Mouse (Mus musculus) layer of hippocampus, postnatal 14 days (tissue): ENCODE data around the gene Rgs7. TPM values are rescaled to one million over a fixed set of nuclear protein-coding genes. Genes with fewer than 3 reads are reported as not detected.

Experiments used
- DNase-seq, 2 experiments: peaks; one replicate each; pipeline ENCODE4 v3.0.0; 2021 to 2022; ENCODE audit warnings: low spot score in 2 of 2, mixed read lengths in 1 of 2
- total RNA-seq, 2 experiments: library from RNA; stranded (reverse); gene quantifications; 2 replicates each; pipeline ENCODE4 v1.2.3; 2021

Rgs7 gene
- total RNA-seq, 2 experiments from 2014 or later: 81.5 to 82.5 TPM

DNA sequence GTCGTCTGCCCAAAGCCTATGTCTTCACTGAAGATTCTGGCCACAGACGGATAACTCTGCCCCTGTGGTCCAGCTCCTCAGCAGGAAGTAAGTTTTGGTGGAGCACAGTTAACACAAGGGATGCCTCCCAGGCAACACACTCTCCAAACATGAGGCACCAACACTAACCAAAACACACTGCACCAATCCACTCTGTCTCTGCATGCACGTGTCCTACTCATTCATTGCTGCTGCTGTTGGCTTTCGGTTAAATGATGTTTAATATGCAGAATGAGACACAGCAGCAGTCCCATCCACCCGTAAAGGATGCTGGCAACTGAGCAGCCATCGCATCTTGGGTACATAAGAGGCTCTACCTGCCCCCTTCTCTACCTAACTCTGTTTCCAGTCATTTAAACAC is 59.2 kb downstream of the Rgs7 start:
- DNase-seq: no peak

GRCm38 (mm10) chr1:175431356-175432053 is 60.8 kb downstream of the Rgs7 start:
- no peak for DNase-seq

DNA sequence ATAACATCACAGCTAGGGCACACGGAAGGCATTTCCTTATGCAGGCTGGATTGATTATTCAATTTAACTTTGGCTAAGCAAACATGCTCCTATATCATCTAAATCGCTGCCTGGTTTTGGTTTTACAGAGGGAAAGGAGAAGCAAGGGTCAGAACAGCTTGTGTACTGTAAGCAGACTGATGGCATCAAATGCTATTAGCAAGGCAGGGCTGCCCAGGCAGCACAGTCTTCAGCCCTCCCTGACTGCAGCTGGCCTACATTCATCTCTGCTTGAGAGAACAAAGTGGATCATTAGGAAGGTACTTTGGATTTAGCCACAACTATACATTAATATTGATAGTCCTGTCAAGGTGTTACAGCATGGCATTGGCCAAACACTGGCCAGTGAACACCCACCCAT is 65.2 kb downstream of the Rgs7 start:
- no peak for DNase-seq

DNA sequence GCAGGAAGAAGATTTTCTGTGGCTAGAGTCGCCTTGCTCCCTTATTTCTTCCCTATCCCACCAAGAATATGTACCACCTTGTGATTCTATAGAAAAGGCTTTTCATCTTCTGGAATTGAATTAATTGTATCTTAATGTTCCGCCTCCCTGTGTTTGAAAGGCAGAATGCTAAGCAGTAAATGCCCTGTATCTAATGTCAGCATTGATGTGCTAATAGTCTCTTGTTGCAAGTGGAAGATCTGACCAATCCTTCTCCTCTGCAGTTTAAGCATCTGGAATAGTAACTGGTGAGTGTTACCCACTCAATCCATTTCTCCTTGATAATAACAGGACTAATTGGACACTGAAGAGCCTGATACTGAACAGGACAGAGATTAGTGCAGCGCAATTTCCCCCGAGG is 65.9 kb downstream of the Rgs7 start:
- no peak for DNase-seq

DNA sequence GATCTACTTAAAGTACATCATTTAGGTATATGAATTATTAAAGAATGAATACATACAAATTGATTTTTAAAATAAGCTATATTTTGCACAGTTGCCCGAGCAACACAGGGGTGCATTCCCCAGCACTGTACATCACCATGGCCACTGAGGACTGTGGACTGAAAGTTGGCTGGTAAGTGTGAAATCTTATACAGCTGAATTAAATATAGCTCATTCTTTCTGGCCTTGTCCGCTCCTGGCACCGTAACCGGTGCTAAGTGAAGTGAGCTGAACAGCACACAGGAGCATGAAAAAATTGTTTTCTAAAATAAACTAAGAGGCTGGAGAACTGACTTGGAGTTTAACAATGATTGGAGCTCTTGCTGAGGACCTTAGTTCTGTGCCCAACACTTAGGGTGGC is 71.4 kb downstream of the Rgs7 start:
- no peak for DNase-seq

DNA sequence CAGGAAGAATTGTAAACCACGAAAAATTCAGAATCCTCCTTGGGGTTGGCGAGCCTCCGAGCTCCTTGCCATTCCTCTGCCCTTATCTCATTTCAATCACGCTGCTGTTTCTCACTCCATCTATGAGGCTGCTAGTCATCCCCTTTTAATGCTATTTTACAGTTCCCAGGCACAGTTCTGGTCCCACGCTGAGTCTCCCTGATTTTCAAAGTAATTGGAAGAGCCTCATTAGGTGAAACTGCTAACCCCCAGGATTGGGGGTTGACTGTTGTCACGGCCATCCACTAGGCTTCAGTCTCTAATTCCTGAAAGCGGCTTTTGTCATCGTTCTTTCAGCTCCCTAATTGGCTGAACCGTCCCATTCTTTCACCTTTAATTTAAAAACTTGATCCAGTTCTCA is 76.6 kb downstream of the Rgs7 start:
- no peak for DNase-seq

DNA sequence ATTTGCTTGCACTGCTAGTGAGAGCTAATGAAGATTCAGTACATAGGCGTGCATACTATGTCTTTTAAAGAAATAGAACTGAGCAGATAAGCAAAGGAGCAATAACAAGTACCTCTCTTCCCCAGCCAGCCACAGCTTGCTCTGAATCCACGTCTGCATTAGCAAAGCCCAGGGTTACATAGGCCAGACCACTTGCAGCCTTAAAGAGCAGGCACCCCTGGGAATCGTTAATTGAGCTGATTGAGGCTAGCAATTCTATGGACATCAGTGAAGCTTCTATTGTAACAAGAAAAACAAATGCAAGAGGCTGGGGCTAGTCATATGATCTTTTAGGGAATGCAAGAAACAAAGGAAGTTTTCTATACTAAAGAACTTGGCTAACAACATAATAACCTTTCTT is 81.9 kb downstream of the Rgs7 start:
- no peak for DNase-seq

DNA sequence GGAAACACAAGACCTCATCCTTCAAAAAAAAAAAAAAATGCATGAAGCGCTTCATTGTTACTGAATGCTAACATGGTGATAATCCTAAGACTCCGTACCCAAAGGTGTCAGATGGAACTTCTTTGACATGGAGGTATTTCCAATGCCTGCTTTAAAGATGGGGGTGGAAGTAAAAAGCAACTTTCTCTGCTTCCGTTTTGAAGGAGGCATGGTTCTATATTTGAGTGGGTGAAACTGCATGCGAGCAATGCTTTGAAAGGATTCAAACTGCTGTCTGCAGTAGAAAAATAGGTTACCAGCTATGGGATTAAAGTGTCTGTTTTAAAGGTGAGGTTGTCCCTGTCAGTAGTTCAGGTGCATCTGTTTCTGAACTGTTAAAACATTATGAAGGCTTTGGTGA is 100.4 kb downstream of the Rgs7 start:
- no peak for DNase-seq

DNA sequence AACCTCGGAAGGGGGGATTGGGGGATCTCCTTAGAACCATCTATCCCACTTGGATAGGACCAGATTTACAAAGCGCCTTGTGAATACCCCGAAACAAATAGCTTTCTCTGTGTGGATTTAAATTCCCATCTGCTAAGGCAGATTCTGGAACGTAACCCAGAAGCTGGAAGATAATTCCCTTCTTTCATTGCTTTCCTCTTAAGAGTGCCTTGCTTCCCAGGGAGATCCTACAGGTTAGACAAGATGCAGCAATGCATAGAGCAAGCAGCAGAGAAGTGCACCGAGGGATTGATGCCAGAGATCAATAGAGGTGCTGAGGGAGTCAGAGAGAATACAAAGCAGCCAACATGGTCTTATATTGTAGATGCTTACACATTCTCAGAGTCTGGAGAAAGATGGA is 103.0 kb downstream of the Rgs7 start:
- DNase-seq: peak in 1 of 2 experiments; percentile 29

GRCm38 (mm10) chr1:175385581-175386235 is 106.6 kb downstream of the Rgs7 start:
- peak; percentile 40 to 42 for DNase-seq

DNA sequence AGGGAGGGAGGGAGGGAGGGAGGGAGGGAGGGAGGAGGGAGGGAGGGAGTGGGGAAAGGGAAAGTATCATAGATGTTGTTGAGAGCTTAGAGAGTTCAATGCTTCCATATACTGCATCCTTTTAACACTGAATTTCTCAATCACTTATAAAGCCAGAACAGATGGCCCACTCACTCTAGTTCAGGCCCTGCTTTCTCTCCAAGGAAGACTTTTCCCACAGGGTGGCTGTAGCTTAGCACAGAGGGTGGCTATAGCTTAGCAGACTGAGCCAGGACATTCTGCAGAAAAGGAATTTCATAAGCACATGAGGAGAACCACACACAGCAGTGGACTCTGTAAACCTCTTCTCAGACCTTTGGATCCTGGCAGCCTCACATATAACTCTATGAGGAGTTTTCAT is 119.7 kb downstream of the Rgs7 start:
- DNase-seq: no peak

DNA sequence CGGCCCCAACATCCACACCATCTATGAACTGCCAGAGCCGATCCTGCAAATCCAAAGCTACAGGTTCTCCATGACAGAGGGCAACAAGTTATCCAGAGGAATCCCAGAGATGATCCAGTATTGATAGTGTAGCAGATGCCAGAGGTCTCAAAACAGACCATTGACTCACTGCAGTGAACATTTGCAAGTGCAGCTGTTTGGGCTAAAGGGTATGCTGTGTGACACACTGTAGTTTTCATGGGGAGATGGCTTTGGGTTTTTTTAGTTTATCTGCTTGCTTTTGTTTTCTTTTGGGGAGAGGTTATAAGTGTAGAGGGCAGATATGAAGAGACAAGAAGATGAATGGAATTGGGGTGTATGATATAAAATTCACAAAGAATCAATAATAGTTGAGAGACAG is 124.2 kb downstream of the Rgs7 start:
- DNase-seq: no peak

- no peak for DNase-seq
Measured at GRCm38 (mm10) chr1:175363606-175364005, 128.7 kb downstream of the Rgs7 start.

- DNase-seq: peak; percentile 32 to 58
Measured at GRCm38 (mm10) chr1:175359411-175360366, 132.6 kb downstream of the Rgs7 start.

DNA sequence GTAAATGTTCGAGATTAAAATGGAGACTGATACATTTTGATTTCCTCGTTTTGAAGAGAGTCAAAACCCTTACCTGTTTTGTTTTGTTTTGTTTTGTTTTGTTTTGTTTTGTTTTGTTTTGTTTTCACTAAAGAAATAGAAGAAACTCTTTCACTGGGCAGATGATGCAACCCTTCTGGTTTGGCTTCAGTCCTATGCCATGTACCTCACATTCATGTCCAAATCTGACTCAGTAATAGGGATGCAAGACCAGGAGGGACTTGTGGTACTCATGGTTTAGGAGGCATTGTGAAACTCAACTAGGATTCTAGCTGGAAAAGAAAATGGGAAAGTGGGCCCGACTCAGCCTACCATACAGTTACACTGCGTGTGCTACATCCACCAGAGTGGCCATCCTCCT is 139.4 kb downstream of the Rgs7 start:
- no peak for DNase-seq

DNA sequence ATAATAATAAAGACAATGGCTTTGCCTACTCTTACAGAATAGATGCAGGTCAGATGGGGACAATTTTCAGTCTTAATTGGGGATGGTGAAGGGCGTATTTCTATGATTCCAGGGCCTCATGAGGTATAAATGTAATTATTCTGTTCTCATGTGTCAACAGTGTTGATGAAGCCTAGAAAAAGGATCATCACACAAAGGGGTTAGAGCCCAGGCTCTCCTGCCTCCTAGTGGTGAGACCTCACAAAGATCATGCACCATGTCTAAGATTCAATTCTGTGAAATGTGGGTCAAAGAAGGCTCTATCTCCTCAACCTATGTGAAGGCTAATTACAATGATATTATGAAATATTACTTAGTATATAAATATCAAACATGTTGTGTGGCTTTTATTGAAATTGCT is 146.1 kb downstream of the Rgs7 start:
- no peak for DNase-seq

- no peak for DNase-seq
Measured at GRCm38 (mm10) chr1:175336191-175336590, 156.1 kb downstream of the Rgs7 start.

DNA sequence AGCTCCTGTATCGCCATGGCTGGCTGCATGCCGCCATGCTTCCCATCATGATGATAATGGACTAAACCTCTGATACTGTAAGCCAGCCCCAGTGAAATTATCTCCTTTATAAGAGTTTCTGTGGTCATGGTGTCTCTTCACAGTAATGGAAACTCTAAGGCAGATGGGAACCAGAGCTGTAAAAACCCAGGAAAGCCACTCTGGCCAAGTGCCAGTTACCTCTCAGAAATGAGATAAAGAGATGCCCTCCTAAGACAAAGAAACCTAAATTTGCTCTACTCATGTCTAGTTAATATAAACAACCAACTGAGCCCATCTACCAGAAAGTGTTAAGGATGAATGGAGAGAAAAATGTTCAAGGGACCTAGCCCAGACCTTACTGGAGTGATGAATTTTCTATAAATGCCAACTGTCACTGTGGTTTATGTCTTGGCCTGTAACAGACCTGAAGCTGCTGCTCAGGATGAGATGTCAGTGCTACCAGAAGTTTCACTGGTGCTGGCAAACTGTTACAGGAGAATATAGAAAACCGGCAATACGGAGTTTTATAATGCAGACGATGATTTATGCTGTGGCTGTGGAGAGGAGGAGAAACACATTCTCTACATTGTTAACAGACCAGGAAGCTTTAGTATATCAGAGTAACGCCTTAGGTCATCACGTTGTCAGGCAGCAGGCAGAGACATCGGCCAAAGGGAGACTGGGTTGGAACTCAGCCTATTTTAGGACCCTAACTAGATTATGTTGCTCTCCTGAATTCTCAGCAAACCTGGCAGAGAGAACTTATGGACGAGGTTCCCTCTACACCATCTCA is 159.1 kb downstream of the Rgs7 start:
- no peak for DNase-seq

GRCm38 (mm10) chr1:175329934-175330471 is 162.3 kb downstream of the Rgs7 start:
- no peak for DNase-seq

GRCm38 (mm10) chr1:175322781-175323180 is 169.5 kb downstream of the Rgs7 start:
- DNase-seq: no peak

DNA sequence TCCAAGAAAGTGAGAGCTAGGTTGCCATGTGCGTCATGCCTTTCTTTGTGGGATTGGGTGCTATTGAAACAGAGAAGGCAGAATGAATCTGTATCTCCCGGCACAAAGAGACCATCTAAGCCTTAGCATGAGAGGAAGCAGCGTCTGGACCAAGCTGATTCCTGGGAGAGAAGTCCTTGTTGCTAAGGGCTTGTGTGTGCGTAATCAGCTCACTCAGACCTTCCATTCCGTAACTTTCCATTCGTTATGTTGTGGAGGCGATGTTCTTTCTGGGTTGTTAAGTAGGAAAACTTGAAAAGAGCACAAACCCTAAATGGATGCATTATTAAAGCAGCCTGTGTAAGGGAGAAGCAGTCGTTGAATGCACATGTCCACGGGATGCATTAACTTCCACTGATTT is 173.1 kb downstream of the Rgs7 start:
- no peak for DNase-seq
